Mouse (Mus musculus) yolk sac, embryonic 10.5 days (tissue): ENCODE data around the gene Sirt7.

Source experiments
- DNase-seq: peaks from one replicate; pipeline ENCODE4 v3.0.0-alpha.2; 2017; ENCODE audit warnings: low spot score

The Sirt7 gene

GRCm38 (mm10) chr11:120581490-120582267, 43.4 kb downstream of the Sirt7 start, which contains the start of gene Arhgdia:
TSS of gene Arhgdia (minus strand) at chr11:120581624.
- peak; percentile 86 for DNase-seq

- DNase-seq = no peak
Measured at GRCm38 (mm10) chr11:120580871-120581331, 44.1 kb downstream of the Sirt7 start.

- DNase-seq = peak; percentile 56
Measured at GRCm38 (mm10) chr11:120580190-120580589, 44.9 kb downstream of the Sirt7 start.

GRCm38 (mm10) chr11:120579316-120580107, 45.5 kb downstream of the Sirt7 start:
- peak; percentile 74 for DNase-seq

GRCm38 (mm10) chr11:120578694-120579243, 46.3 kb downstream of the Sirt7 start:
- peak; percentile 24 for DNase-seq

GRCm38 (mm10) chr11:120578024-120578693, 46.9 kb downstream of the Sirt7 start:
- no peak for DNase-seq

- DNase-seq = peak; percentile 41
Measured at GRCm38 (mm10) chr11:120577211-120578023, 47.6 kb downstream of the Sirt7 start.

GRCm38 (mm10) chr11:120576365-120576981, 48.6 kb downstream of the Sirt7 start:
- peak; percentile 87 for DNase-seq

GRCm38 (mm10) chr11:120575940-120576339, 49.1 kb downstream of the Sirt7 start:
- DNase-seq = no peak

GRCm38 (mm10) chr11:120575046-120575445, 50.0 kb downstream of the Sirt7 start:
- no peak for DNase-seq

- no peak for DNase-seq
Measured at GRCm38 (mm10) chr11:120574278-120574600, 50.8 kb downstream of the Sirt7 start.

GRCm38 (mm10) chr11:120573585-120574277, 51.3 kb downstream of the Sirt7 start:
- no peak for DNase-seq

GRCm38 (mm10) chr11:120572752-120573584, 52.1 kb downstream of the Sirt7 start, which contains the start of gene P4hb:
TSS of gene P4hb (minus strand) at chr11:120573253.
- DNase-seq = peak; percentile 100

- DNase-seq = no peak
Measured at GRCm38 (mm10) chr11:120572417-120572751, 52.7 kb downstream of the Sirt7 start.

GRCm38 (mm10) chr11:120571754-120572416, 53.2 kb downstream of the Sirt7 start:
- DNase-seq = no peak

GRCm38 (mm10) chr11:120571122-120571521, 53.9 kb downstream of the Sirt7 start:
- DNase-seq = peak; percentile 79
